18 mouse cellular contexts compared by ENCODE assay signal in the genomic region with DNA sequence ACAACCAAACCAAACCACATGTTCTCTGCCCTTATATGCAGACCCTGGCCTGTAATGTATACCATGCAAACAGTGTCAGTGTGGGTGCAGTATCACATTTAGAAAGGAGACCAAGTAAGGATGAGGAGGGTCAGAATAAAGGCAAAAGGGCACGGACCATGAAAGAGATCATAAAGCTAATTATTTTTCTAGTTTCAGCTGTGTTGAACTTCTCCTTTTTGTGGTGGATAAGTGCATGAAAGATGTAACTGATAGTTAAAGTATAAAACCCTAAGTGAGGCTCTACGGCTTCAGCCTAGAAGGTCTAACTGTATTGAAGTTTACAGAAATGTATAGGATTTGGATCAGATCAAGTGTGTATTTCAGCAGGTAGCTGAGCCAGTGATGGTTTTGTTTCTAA. TPM values are rescaled to one million over a fixed set of nuclear protein-coding genes. Genes with fewer than 3 reads are reported as not detected.
"Had no signal": no experiment of that assay in that cellular context is flagged by ENCODE, and none has a peak within 500 bp of the region (broad histone marks: within the 10 kb centered on the region; RNA-seq: fewer than 3 reads in every experiment).

No protein-coding gene starts in this region.

- H3K27ac ChIP-seq: kidney, postnatal 0 days; layer of hippocampus, adult 2 months; limb, embryonic 10.5 days; limb, embryonic 13.5 days; liver, embryonic 13.5 days; midbrain, embryonic 12.5 days; midbrain, embryonic 15.5 days had no signal

- H3K9ac ChIP-seq: limb, embryonic 13.5 days; liver, embryonic 13.5 days; midbrain, embryonic 12.5 days; midbrain, embryonic 15.5 days had no signal

- H3K4me3 ChIP-seq: layer of hippocampus, adult 2 months; limb, embryonic 10.5 days; limb, embryonic 13.5 days; liver, embryonic 13.5 days; midbrain, embryonic 12.5 days; midbrain, embryonic 15.5 days had no signal

- H3K9me3 ChIP-seq: limb, embryonic 10.5 days; limb, embryonic 13.5 days; liver, embryonic 13.5 days; midbrain, embryonic 12.5 days; midbrain, embryonic 15.5 days had no signal

- H3K4me2 ChIP-seq: limb, embryonic 13.5 days; liver, embryonic 13.5 days; midbrain, embryonic 12.5 days; midbrain, embryonic 15.5 days had no signal

- H3K27me3 ChIP-seq: limb, embryonic 13.5 days; liver, embryonic 13.5 days; midbrain, embryonic 12.5 days; midbrain, embryonic 15.5 days had no signal

- H3K36me3 ChIP-seq: midbrain, embryonic 15.5 days had no signal

- H3K4me1 ChIP-seq: limb, embryonic 13.5 days; midbrain, embryonic 12.5 days; midbrain, embryonic 15.5 days had no signal

- DNase-seq: kidney, adult 2 months; kidney, postnatal 25 days; layer of hippocampus, adult 9-11 months; liver, embryonic 13.5 days; lung, adult 2 months; lung, postnatal 14 days; lung, postnatal 4 days; thymus, adult 18-20 months; thymus, postnatal 14 days; thymus, postnatal 4 days had no signal

- ATAC-seq: midbrain, embryonic 15.5 days had no signal

RNA-seq across cellular contexts. Expression of a gene that starts 45.8 kb away (rescaled TPM):
- total RNA-seq: layer of hippocampus, adult 2 months; layer of hippocampus, postnatal 25 days; liver, adult 2 months had no signal
- polyA plus RNA-seq: kidney, postnatal 0 days had no signal
